Mouse (Mus musculus) MEL (cell line): ENCODE results near the gene Itpripl2. TPM values are rescaled to one million over a fixed set of nuclear protein-coding genes. Genes with fewer than 3 reads are reported as not detected.
A peak's percentile ranks its signal among the peaks of the same experiment; 100 is the strongest.

Experiments
- DNase-seq: peaks from one replicate; pipeline ENCODE4 v3.0.0; 2011; ENCODE audit warnings: low read depth, low spot score
- H3K27ac ChIP-seq: 2 replicates; pipeline ENCODE4 v1.5.1; 2012; ENCODE audit warnings: low read depth, mild to moderate bottlenecking, control low read depth, low read length, moderate library complexity; ENCODE audit not compliant: control insufficient read depth
- H3K27me3 ChIP-seq, 2 experiments: fragments of 150-350 bp in 1 of 2; sonication (generic) in 1 of 2; 2 replicates each; pipeline ENCODE4 v1.6.1; 2012; ENCODE audit warnings: low read length in 2 of 2, mild to moderate bottlenecking in 2 of 2, improper control_type of control experiment in 1 of 2, moderate library complexity in 1 of 2; ENCODE audit not compliant: insufficient read depth in 2 of 2, control insufficient read depth in 1 of 2
- H3K36me3 ChIP-seq, 2 experiments: 2 replicates each; pipeline ENCODE4 v1.6.1; 2012 to 2014; ENCODE audit warnings: low read length in 2 of 2, improper control_type of control experiment in 1 of 2, inconsistent platforms in 1 of 2, mild to moderate bottlenecking in 1 of 2; ENCODE audit not compliant: insufficient read depth in 2 of 2, control insufficient read depth in 1 of 2
- H3K4me1 ChIP-seq, 2 experiments: fragments of 150-350 bp in 1 of 2; sonication (generic) in 1 of 2; 2 replicates each; pipeline ENCODE4 v1.6.1; 2012; ENCODE audit warnings: low read length in 2 of 2, improper control_type of control experiment in 1 of 2, mild to moderate bottlenecking in 1 of 2; ENCODE audit not compliant: insufficient read depth in 2 of 2, control insufficient read depth in 1 of 2
- H3K4me3 ChIP-seq, 2 experiments: fragments of 150-350 bp in 1 of 2; sonication (generic) in 1 of 2; 2 replicates each; pipeline ENCODE4 v1.5.1; 2012; ENCODE audit warnings: low read depth in 2 of 2, low read length in 2 of 2, mild to moderate bottlenecking in 2 of 2, moderate library complexity in 2 of 2, control low read depth in 1 of 2, improper control_type of control experiment in 1 of 2; ENCODE audit not compliant: control insufficient read depth in 1 of 2, insufficient read depth in 1 of 2
- H3K79me2 ChIP-seq: 2 replicates; pipeline ENCODE4 v1.6.1; 2012; ENCODE audit warnings: mild to moderate bottlenecking, low read length, moderate library complexity; ENCODE audit not compliant: control insufficient read depth, poor library complexity, insufficient read depth
- H3K9ac ChIP-seq: 2 replicates; pipeline ENCODE4 v1.6.1; 2012; ENCODE audit warnings: low read depth, mild to moderate bottlenecking, control low read depth, low read length, moderate library complexity; ENCODE audit not compliant: control insufficient read depth, poor library complexity, severe bottlenecking
- H3K9me3 ChIP-seq: fragments of 150-350 bp; sonication (generic); replicated peaks from 2 replicates; pipeline ENCODE4 v1.6.1; 2012; ENCODE audit warnings: mild to moderate bottlenecking, low read length, improper control_type of control experiment, moderate library complexity; ENCODE audit not compliant: insufficient read depth
- CHD2 ChIP-seq: IDR thresholded peaks from 2 replicates; pipeline ENCODE4 v1.6.1; 2011; ENCODE audit warnings: low read length, improper control_type of control experiment
- EP300 ChIP-seq, 2 experiments: IDR thresholded peaks; 2 replicates each; pipeline ENCODE4 v1.6.1; 2011; ENCODE audit warnings: improper control_type of control experiment in 2 of 2, low read length in 2 of 2, low read depth in 1 of 2, mild to moderate bottlenecking in 1 of 2
- GABPA ChIP-seq: IDR thresholded peaks from 2 replicates; pipeline ENCODE4 v1.6.1; 2012; ENCODE audit warnings: low read depth, mild to moderate bottlenecking, inconsistent platforms, low read length, improper control_type of control experiment, moderate library complexity
- GATA1 ChIP-seq: IDR thresholded peaks from 2 replicates; pipeline ENCODE4 v1.6.1; 2011; ENCODE audit warnings: low read depth, low read length, improper control_type of control experiment
- JUND ChIP-seq: IDR thresholded peaks from 2 replicates; pipeline ENCODE4 v1.6.1; 2011; ENCODE audit warnings: low read depth, mild to moderate bottlenecking, improper control_type of control experiment, low read length
- MAFK ChIP-seq: IDR thresholded peaks from 2 replicates; pipeline ENCODE4 v1.6.1; 2011; ENCODE audit warnings: low read depth, mild to moderate bottlenecking, low read length, improper control_type of control experiment, borderline replicate concordance
- MYB ChIP-seq: IDR thresholded peaks from 2 replicates; pipeline ENCODE4 v1.6.1; 2011; ENCODE audit warnings: mild to moderate bottlenecking, low read depth, low read length, improper control_type of control experiment
- NRF1 ChIP-seq: IDR thresholded peaks from 2 replicates; pipeline ENCODE4 v1.6.1; 2014; ENCODE audit warnings: low read depth, mild to moderate bottlenecking, inconsistent platforms, low read length, improper control_type of control experiment, moderate library complexity; ENCODE audit not compliant: poor library complexity, insufficient read depth, severe bottlenecking
- TBP ChIP-seq: IDR thresholded peaks from 2 replicates; pipeline ENCODE4 v1.8.0; 2011; ENCODE audit warnings: low read depth, low read length, improper control_type of control experiment
- TCF12 ChIP-seq: IDR thresholded peaks from 2 replicates; pipeline ENCODE4 v1.6.1; 2014; ENCODE audit warnings: low read depth, mild to moderate bottlenecking, inconsistent platforms, low read length, improper control_type of control experiment, moderate library complexity
- USF1 ChIP-seq: IDR thresholded peaks from 2 replicates; pipeline ENCODE4 v1.6.1; 2014; ENCODE audit warnings: low read depth, mild to moderate bottlenecking, inconsistent platforms, low read length, improper control_type of control experiment, moderate library complexity
- ZC3H11A ChIP-seq: IDR thresholded peaks from 2 replicates; pipeline ENCODE4 v1.6.1; 2012; ENCODE audit warnings: low read depth, mild to moderate bottlenecking, inconsistent platforms, low read length, improper control_type of control experiment
- ZMIZ1 ChIP-seq: IDR thresholded peaks from 2 replicates; pipeline ENCODE4 v1.6.1; 2012; ENCODE audit warnings: low read depth, mild to moderate bottlenecking, inconsistent platforms, low read length, improper control_type of control experiment, moderate library complexity
- ZNF384 ChIP-seq: IDR thresholded peaks from 2 replicates; pipeline ENCODE4 v1.6.1; 2012; ENCODE audit warnings: low read depth, mild to moderate bottlenecking, inconsistent platforms, low read length, improper control_type of control experiment
- polyA plus RNA-seq, 2 experiments: library from polyadenylated mRNA; stranded (reverse) in 1 of 2; unstranded in 1 of 2; fragments of >175 nt in 1 of 2; fragments of >200 nt in 1 of 2; gene quantifications; 2 replicates each; pipeline versions ENCODE4 v1.2.1 to v1.2.4; 2012; ENCODE audit warnings: low replicate concordance in 2 of 2, low read depth in 1 of 2; ENCODE audit not compliant: insufficient read length in 2 of 2, insufficient read depth in 1 of 2, missing spikeins in 1 of 2
- total RNA-seq: library from RNA; depleted of rRNA; stranded (reverse); fragments of 300-350 nt; gene quantifications from 2 replicates; pipeline ENCODE4 v1.2.3, GENCODE M21; 2012

The Itpripl2 gene
- total and polyA plus RNA-seq, 3 experiments: 4.3 to 4.8 TPM; not detected in 1

- no peaks in the 10 kb centered on the region for H3K27me3 ChIP-seq
- H3K9ac ChIP-seq: peak overlapping the region; percentile 27
- H3K4me1 ChIP-seq: peaks cover 3 to 8% of the 10 kb centered on the region in 2 experiments; a peak in 3 of 4 replicates
Measured at GRCm38 (mm10) chr7:118481047-118481810, 10.5 kb downstream of the Itpripl2 start.

GRCm38 (mm10) chr7:118480160-118480709, 11.5 kb downstream of the Itpripl2 start:
- no peak for TF ChIP-seq NRF1
- no peak for TF ChIP-seq ZC3H11A
- no peak for TF ChIP-seq MAFK
- no peak for TF ChIP-seq JUND
- no peak for TF ChIP-seq GABPA
- no peak for TF ChIP-seq USF1
- no peak for TF ChIP-seq MYB
- no peak for TF ChIP-seq ZNF384
- TF ChIP-seq GATA1: no peak
- no peak for TF ChIP-seq EP300 (IDR thresholded peaks at IDR 0.05; ENCODE audit: low read depth in 1 of 2, low read length in 2 of 2)
- TF ChIP-seq CHD2: no peak
- no peak for TF ChIP-seq ZMIZ1
- no peak for TF ChIP-seq TCF12
- TF ChIP-seq, all 39 proteins: peak for 0
- no peak for DNase-seq
- H3K79me2 ChIP-seq: no peaks in the 10 kb centered on the region
- H3K36me3 ChIP-seq: peaks cover 0 to 3% of the 10 kb centered on the region in 2 experiments; a peak in 2 of 4 replicates
- H3K27me3 ChIP-seq: no peaks in the 10 kb centered on the region
- no peaks in the 10 kb centered on the region for H3K9me3 ChIP-seq
- H3K4me1 ChIP-seq: peaks cover 3 to 8% of the 10 kb centered on the region in 2 experiments; a peak in 3 of 4 replicates
- no peak overlapping the region for H3K27ac ChIP-seq
- no peak overlapping the region for H3K4me3 ChIP-seq
- no peak overlapping the region for H3K9ac ChIP-seq

More at GRCm38 (mm10) chr7:118481047-118481810, 10.5 kb downstream of the Itpripl2 start:
- TF ChIP-seq USF1: 0 out of 2 replicates have a peak, but pooled peaks have one; percentile 24
- TF ChIP-seq GATA1: peak; percentile 32; the same call in 1 of the 2 replicates
- no peak for TF ChIP-seq TCF12
- TF ChIP-seq TBP: 0 out of 2 replicates have a peak, but pooled peaks have one; percentile 33
- peak; percentile 62 for DNase-seq
- no peaks in the 10 kb centered on the region for H3K79me2 ChIP-seq
- peaks cover 0 to 3% of the 10 kb centered on the region in 2 experiments; a peak in 2 of 4 replicates for H3K36me3 ChIP-seq
- peak overlapping the region; percentile 34 to 44 for H3K4me3 ChIP-seq
- H3K27ac ChIP-seq: no peak overlapping the region
- no peaks in the 10 kb centered on the region for H3K9me3 ChIP-seq
